Mouse (Mus musculus) T-helper 17 cell (primary cell): Measurements from ENCODE around the gene Olfr1222.
"Not testable (repeated sequence)": the region's sequence is repeated elsewhere in the genome, so short reads cannot be mapped to it uniquely, and the experiment has no call there.

Experiments used
- in situ Hi-C, 2 experiments: fragments of 300-600 bp; cut with MboI, MseI; formaldehyde crosslinking; loops; 1 replicate in 1 of 2; 2 replicates in 1 of 2; pipeline ENCODE4 v1.15.1; 2025; ENCODE audit warnings: high pct_unique_total_duplicates in 2 of 2

The Olfr1222 gene

GRCm38 (mm10) chr2:89132954-89133353, at the start of gene Olfr1222:
Olfr1222 (minus strand) TSS chr2:89133054.
- in situ Hi-C loops: no loop called here

- in situ Hi-C loops: no loop called here
Observed at GRCm38 (mm10) chr2:89174569-89174968, 41.7 kb upstream of the Olfr1222 start, which contains the start of gene Olfr1225. Olfr1225 (minus strand) TSS chr2:89174669.

GRCm38 (mm10) chr2:89164711-89165110, 31.9 kb upstream of the Olfr1222 start:
- in situ Hi-C loops: not testable (repeated sequence)

- in situ Hi-C loops: not testable (repeated sequence)
Observed at GRCm38 (mm10) chr2:89163991-89164390, 31.1 kb upstream of the Olfr1222 start, which contains the start of gene Olfr1224-ps1. Olfr1224-ps1 (minus strand) TSS chr2:89164091.

GRCm38 (mm10) chr2:89151460-89151859, 18.6 kb upstream of the Olfr1222 start, which contains the start of gene Olfr1223:
Olfr1223 (minus strand) TSS chr2:89151560.
- in situ Hi-C loops: no loop called here

- in situ Hi-C loops: no loop called here
Observed at GRCm38 (mm10) chr2:89117183-89117582, 15.7 kb downstream of the Olfr1222 start, which contains the start of gene Olfr1221. Olfr1221 (minus strand) TSS chr2:89117283.

- in situ Hi-C loops: no loop called here
Observed at GRCm38 (mm10) chr2:89106735-89107134, 26.1 kb downstream of the Olfr1222 start, which contains the start of gene Olfr1220. Olfr1220 (minus strand) TSS chr2:89106835.

- in situ Hi-C loops: no loop called here
Observed at GRCm38 (mm10) chr2:89105651-89106050, 27.2 kb downstream of the Olfr1222 start.

- in situ Hi-C loops: no loop called here
Observed at GRCm38 (mm10) chr2:89093848-89094247, 39.0 kb downstream of the Olfr1222 start.

- in situ Hi-C loops: no loop called here
Observed at GRCm38 (mm10) chr2:89083413-89083812, 49.4 kb downstream of the Olfr1222 start, which contains the start of gene Olfr1219. Olfr1219 (minus strand) TSS chr2:89083513.

GRCm38 (mm10) chr2:89081487-89081886, 51.4 kb downstream of the Olfr1222 start:
- in situ Hi-C loops: no loop called here
